In genomic region chr13:59888038-59889016, GRCm38 (mm10) we compare ENCODE assay signal across 17 mouse cellular contexts.
A peak's percentile ranks its signal among the peaks of the same experiment; 100 is the strongest.
DNase-seq lines count a peak whose midpoint lies in the region; ATAC-seq and TF ChIP-seq lines count a peak whose summit lies in the region.
"Had no signal": no experiment of that assay in that cellular context is flagged by ENCODE, and none has a peak within 500 bp of the region (broad histone marks: within the 10 kb centered on the region; RNA-seq: fewer than 3 reads in every experiment).

No protein-coding gene starts in this region.

- no peaks in the 10 kb centered on the region for H3K9me3 ChIP-seq in MEL (replicated peaks; ENCODE audit: insufficient read depth, low read length)
- H3K9me3 ChIP-seq in midbrain, embryonic 16.5 days (replicated peaks; ENCODE audit: control insufficient read depth, low read length, poor library complexity, severe bottlenecking), result no peaks in the 10 kb centered on the region

- no peak overlapping the region for H3K4me3 ChIP-seq in gastrocnemius, adult 2 months
- H3K4me3 ChIP-seq in MEL (ENCODE audit: control insufficient read depth in 1 of 2, insufficient read depth in 1 of 2, low read depth in 2 of 2, low read length in 2 of 2), result no peak overlapping the region
- H3K4me3 ChIP-seq in embryonic fibroblast, embryonic 13.5 days (ENCODE audit: insufficient read depth, low read length), result no peak overlapping the region
- H3K4me3 ChIP-seq in midbrain, embryonic 16.5 days (ENCODE audit: low read depth, low read length), result no peak overlapping the region
- H3K4me3 ChIP-seq: heart, embryonic 13.5 days had no signal

- peaks cover 9 to 19% of the 10 kb centered on the region in 2 experiments for H3K4me1 ChIP-seq in MEL (ENCODE audit: control insufficient read depth in 1 of 2, insufficient read depth in 2 of 2, low read length in 2 of 2)
- H3K4me1 ChIP-seq in embryonic fibroblast, embryonic 13.5 days (ENCODE audit: control insufficient read depth, insufficient read depth, low read length), result peaks cover 12% of the 10 kb centered on the region
- H3K4me1 ChIP-seq in midbrain, embryonic 16.5 days (ENCODE audit: control insufficient read depth, insufficient read depth, low read length), result peaks cover 4% of the 10 kb centered on the region; the same call in 1 of the 2 replicates

- no peak for DNase-seq in gastrocnemius, adult 2 months
- no peak for DNase-seq in gastrocnemius, postnatal 25 days
- peak; percentile 37 for DNase-seq in MEL (ENCODE audit: low read depth, low spot score)
- DNase-seq in adrenal gland, postnatal 36 days, result peak; percentile 55 to 74
- no peak for DNase-seq in urinary bladder, postnatal 10 days (ENCODE audit: low spot score)
- no peak for DNase-seq in thymus, postnatal 36 days
- DNase-seq: cerebellum, adult 11 months; cerebellum, postnatal 25 days; gastrocnemius, postnatal 36 days; kidney, postnatal 10 days; liver, postnatal 0 days; midbrain, embryonic 14.5 days; right cerebral cortex, postnatal 25 days had no signal

- TF ChIP-seq RAD21 in MEL (IDR thresholded peaks at IDR 0.05; ENCODE audit: low read depth, low read length), result no peak

- peak overlapping the region; percentile 32; the same call in 1 of the 2 replicates for H3K27ac ChIP-seq in gastrocnemius, adult 2 months
- no peak overlapping the region for H3K27ac ChIP-seq in MEL (ENCODE audit: control insufficient read depth, low read depth, low read length)
- peak overlapping the region; percentile 84 for H3K27ac ChIP-seq in embryonic fibroblast, embryonic 13.5 days (ENCODE audit: insufficient read depth, low read length)
- no peak overlapping the region for H3K27ac ChIP-seq in midbrain, embryonic 16.5 days (ENCODE audit: low read length)
- H3K27ac ChIP-seq: heart, embryonic 13.5 days had no signal

- peaks cover 0 to 10% of the 10 kb centered on the region in 2 experiments; a peak in 2 of 4 replicates for H3K36me3 ChIP-seq in MEL (ENCODE audit: control insufficient read depth in 1 of 2, insufficient read depth in 2 of 2, low read length in 2 of 2)
- no peaks in the 10 kb centered on the region for H3K36me3 ChIP-seq in midbrain, embryonic 16.5 days (ENCODE audit: control insufficient read depth, insufficient read depth, low read length)
- H3K36me3 ChIP-seq: heart, embryonic 13.5 days had no signal

- H3K9ac ChIP-seq in MEL (ENCODE audit: control insufficient read depth, low read depth, low read length, poor library complexity, severe bottlenecking), result no peak overlapping the region
- H3K9ac ChIP-seq in midbrain, embryonic 16.5 days (ENCODE audit: low read depth, low read length), result no peak overlapping the region
- H3K9ac ChIP-seq: heart, embryonic 13.5 days; liver, postnatal 0 days had no signal

- no peak for TF ChIP-seq CTCF in gastrocnemius, adult 2 months (IDR thresholded peaks at IDR 0.05)
- no peak for TF ChIP-seq CTCF in MEL (IDR thresholded peaks at IDR 0.05 in 2 of 3, conservative IDR thresholded peaks at IDR 0.05 in 1 of 3; ENCODE audit: control insufficient read depth in 1 of 3, insufficient read depth in 1 of 3, low read depth in 2 of 3, low read length in 3 of 3, poor library complexity in 1 of 3, severe bottlenecking in 1 of 3)
- no peak for TF ChIP-seq CTCF in embryonic fibroblast, embryonic 13.5 days (IDR thresholded peaks at IDR 0.05; ENCODE audit: borderline replicate concordance, insufficient read depth, low read length)

- TF ChIP-seq EP300 in MEL (IDR thresholded peaks at IDR 0.05; ENCODE audit: low read depth in 1 of 2, low read length in 2 of 2), result peak; percentile 62 to 74

- no peak for TF ChIP-seq POLR2A in MEL (IDR thresholded peaks at IDR 0.05; ENCODE audit: control insufficient read depth in 1 of 2, insufficient read depth in 1 of 2, low read depth in 1 of 2, low read length in 2 of 2, poor library complexity in 1 of 2)
- TF ChIP-seq POLR2A in embryonic fibroblast, embryonic 13.5 days (IDR thresholded peaks at IDR 0.05; ENCODE audit: low read depth, low read length), result no peak

- no peak overlapping the region for H3K4me2 ChIP-seq in midbrain, embryonic 16.5 days (ENCODE audit: low read length)
- H3K4me2 ChIP-seq: heart, embryonic 13.5 days had no signal

- H3K79me2 ChIP-seq in MEL (ENCODE audit: control insufficient read depth, insufficient read depth, low read length, poor library complexity), result no peaks in the 10 kb centered on the region

- no peak for ATAC-seq in midbrain, embryonic 16.5 days
- ATAC-seq: inflammation-experienced regulatory T-cells, adult 6 months; liver, postnatal 0 days had no signal

- intact Hi-C loops in gastrocnemius, adult 2 months (cut with DNase I), result loop anchor here (1.0 to 5.0 kb wide), 2 partner anchors 289 to 580 kb away; partner anchors contain the start of gene Gas1

- no peaks in the 10 kb centered on the region for H3K27me3 ChIP-seq in MEL (ENCODE audit: control insufficient read depth in 1 of 2, insufficient read depth in 2 of 2, low read length in 2 of 2)
- 0 out of 2 replicates have a peak, but pooled peaks cover 2% of the 10 kb centered on the region for H3K27me3 ChIP-seq in midbrain, embryonic 16.5 days (ENCODE audit: control insufficient read depth, insufficient read depth, low read depth, low read length)
- H3K27me3 ChIP-seq: heart, embryonic 13.5 days had no signal

TF ChIP-seq in MEL, 35 proteins besides CTCF, POLR2A, EP300 and RAD21:
- TF ChIP-seq ZNF384 (IDR thresholded peaks at IDR 0.05; ENCODE audit: low read depth, low read length) (peak; percentile 92), MAZ (IDR thresholded peaks at IDR 0.05; ENCODE audit: low read depth, low read length) (no peak), MYB (IDR thresholded peaks at IDR 0.05; ENCODE audit: low read depth, low read length) (peak; percentile 54; the same call in 1 of the 2 replicates), GABPA (IDR thresholded peaks at IDR 0.05; ENCODE audit: low read depth, low read length) (no peak), TAL1 (IDR thresholded peaks at IDR 0.05; ENCODE audit: low read length) (no peak), GATA1 (IDR thresholded peaks at IDR 0.05; ENCODE audit: low read depth, low read length) (peak; percentile 35; the same call in 1 of the 2 replicates), JUND (IDR thresholded peaks at IDR 0.05; ENCODE audit: low read depth, low read length) (no peak), ETS1 (IDR thresholded peaks at IDR 0.05; ENCODE audit: low read depth, low read length) (peak; percentile 25; the same call in 1 of the 2 replicates), TCF12 (IDR thresholded peaks at IDR 0.05; ENCODE audit: low read depth, low read length) (peak; percentile 32; the same call in 1 of the 2 replicates), MAX (IDR thresholded peaks at IDR 0.05; ENCODE audit: low read length) (no peak), RCOR1 (IDR thresholded peaks at IDR 0.05; ENCODE audit: low read depth, low read length) (0 out of 2 replicates have a peak, but pooled peaks have one; percentile 23)

Comparison
In these comparisons a context has a peak if more than half of its experiments do, and no peak if none do; other contexts are left out.
1. DNase-seq: peak in MEL (single experiment) and adrenal gland, postnatal 36 days (2 of 2); none in gastrocnemius, adult 2 months (single experiment), gastrocnemius, postnatal 25 days (single experiment), urinary bladder, postnatal 10 days (single experiment) and thymus, postnatal 36 days (0 of 2).
2. H3K27ac ChIP-seq: peak in gastrocnemius, adult 2 months (single experiment) and embryonic fibroblast, embryonic 13.5 days (single experiment); none in MEL (single experiment) and midbrain, embryonic 16.5 days (single experiment).